Mouse (Mus musculus): Measurements from ENCODE around the gene Tceal1. TPM values are rescaled to one million over a fixed set of nuclear protein-coding genes. Genes with fewer than 3 reads are reported as not detected.
"Not testable (repeated sequence)": the region's sequence is repeated elsewhere in the genome, so short reads cannot be mapped to it uniquely, and the experiment has no call there.

The Tceal1 gene
- polyA plus RNA-seq, 1 experiment: 2.2 TPM

DNA sequence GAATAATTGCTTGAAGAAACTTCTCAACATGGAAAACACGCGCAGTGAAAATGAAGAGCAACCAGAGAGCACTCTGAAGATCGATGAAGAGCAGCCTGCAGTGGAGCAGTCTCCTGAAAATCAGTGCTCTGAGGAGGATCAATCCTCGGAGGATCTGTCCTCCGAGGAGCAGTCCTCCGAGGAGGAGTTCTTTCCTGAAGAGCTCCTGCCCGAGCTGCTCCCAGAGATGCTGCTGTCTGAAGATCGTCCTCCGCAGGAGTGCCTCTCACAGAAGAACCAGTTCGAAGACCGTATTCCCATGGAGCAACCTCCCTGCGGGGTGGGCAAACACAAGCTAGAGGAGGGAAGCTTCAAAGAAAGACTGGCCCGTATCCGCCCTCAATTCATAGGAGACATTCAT, 1.0 kb downstream of the Tceal1 start:
- Histone ChIP-seq H3K4me3 (replicated peaks; ENCODE audit: extremely low read depth, low read depth, low read length) (peak overlapping the region; percentile 75), H3K4me1 (ENCODE audit: control insufficient read depth, insufficient read depth, low read length) (peaks cover 3% of the 10 kb centered on the region; the same call in 1 of the 2 replicates)
- WGBS: 40% methylated on average over 14 of the region's 14 CpGs
- DNase-seq: peak; percentile 5
- TF ChIP-seq CTCF (IDR thresholded peaks at IDR 0.05; ENCODE audit: insufficient read depth, low read length) (no peak), POLR2A (IDR thresholded peaks at IDR 0.05; ENCODE audit: borderline replicate concordance, extremely low read depth, low read depth, low read length) (no peak)

DNA sequence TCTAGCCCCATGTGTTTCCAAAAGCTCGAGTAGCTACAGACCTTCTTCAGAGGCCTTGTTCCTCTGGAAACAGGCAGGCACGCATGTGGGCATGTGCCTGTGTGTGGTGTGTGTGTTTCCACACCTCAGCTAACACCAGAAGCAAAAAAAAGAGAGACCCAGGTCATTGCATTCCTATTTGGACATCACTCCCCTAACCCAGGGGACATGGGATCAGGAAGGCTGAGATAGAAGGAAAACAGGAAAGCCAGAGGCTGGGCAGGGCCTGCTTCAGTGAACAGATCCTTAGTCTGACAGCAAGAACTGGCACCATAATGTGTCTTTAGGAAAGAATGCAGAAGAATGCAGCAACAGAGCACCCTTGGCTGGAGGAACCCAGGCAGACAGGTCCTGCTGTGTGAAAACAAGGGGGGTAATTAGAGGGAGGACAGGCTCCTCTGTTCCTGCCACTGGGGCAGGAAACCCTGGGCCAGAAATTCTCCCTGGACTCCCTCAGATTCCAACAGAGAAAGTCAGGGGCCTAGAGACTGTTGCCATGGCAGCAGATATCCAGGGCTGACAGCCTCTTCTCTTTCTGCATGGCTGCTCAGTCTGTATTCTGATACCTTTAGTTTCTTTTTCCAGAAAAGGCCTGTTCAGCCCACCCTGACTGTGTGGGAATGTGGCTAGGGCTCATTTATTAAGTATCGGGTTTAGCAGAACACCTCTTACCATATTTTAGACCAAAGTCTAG, 7.1 kb downstream of the Tceal1 start:
- H3K4me3 ChIP-seq (replicated peaks; ENCODE audit: extremely low read depth, low read depth, low read length); DNase-seq; H3K4me1 ChIP-seq (ENCODE audit: control insufficient read depth, insufficient read depth, low read length): not testable (repeated sequence)
- 73% methylated on average over 3 of the region's 3 CpGs for WGBS

- DNase-seq: no peak
- no peaks in the 10 kb centered on the region for H3K4me1 ChIP-seq (ENCODE audit: control insufficient read depth, insufficient read depth, low read length)
- TF ChIP-seq POLR2A (IDR thresholded peaks at IDR 0.05; ENCODE audit: borderline replicate concordance, extremely low read depth, low read depth, low read length) (no peak), CTCF (IDR thresholded peaks at IDR 0.05; ENCODE audit: insufficient read depth, low read length) (no peak)
- no peak overlapping the region for H3K4me3 ChIP-seq (replicated peaks; ENCODE audit: extremely low read depth, low read depth, low read length)
- WGBS: 68% methylated on average over 4 of the region's 4 CpGs
Observed at GRCm38 (mm10) chrX:136732016-136732415, 24.2 kb downstream of the Tceal1 start.

DNA sequence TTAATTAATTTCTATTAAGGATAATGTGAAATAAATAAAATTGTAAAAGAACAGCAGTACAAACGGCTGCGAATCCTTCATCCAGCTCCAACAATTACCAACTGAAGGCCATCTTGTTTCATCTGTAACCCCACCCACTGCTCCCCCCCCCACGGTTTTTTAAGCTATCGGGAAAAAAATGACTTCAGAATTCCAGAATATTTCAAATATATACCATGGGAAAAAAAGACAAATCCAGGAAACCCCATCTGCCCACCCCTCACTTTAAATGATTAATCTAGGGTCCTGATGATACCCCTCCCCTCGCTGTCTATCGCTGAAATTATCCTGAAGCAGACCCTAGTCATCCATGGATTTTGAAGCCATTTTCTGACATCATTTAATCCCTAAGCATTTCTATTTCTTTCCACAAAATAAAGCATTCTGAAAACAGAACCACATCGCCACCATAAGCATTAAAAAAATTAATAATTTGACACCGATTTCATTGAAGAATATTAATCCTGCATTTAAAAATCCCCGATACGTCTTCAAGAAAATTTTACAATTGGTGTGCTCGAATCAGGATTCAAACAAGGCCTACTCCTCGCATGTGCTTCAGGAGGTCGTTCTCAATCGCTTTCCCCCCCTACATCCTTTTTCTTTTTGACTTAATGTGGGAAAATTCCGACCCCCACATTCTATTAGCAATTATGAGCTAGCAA, 32.5 kb downstream of the Tceal1 start:
- H3K4me1 ChIP-seq (ENCODE audit: control insufficient read depth, insufficient read depth, low read length): no peaks in the 10 kb centered on the region
- no peak for DNase-seq
- peak overlapping the region; percentile 34 for H3K4me3 ChIP-seq (replicated peaks; ENCODE audit: extremely low read depth, low read depth, low read length)
- WGBS: 30% methylated on average over 15 of the region's 15 CpGs
- no peak for TF ChIP-seq POLR2A (IDR thresholded peaks at IDR 0.05; ENCODE audit: borderline replicate concordance, extremely low read depth, low read depth, low read length)
- TF ChIP-seq CTCF (IDR thresholded peaks at IDR 0.05; ENCODE audit: insufficient read depth, low read length): no peak

DNA sequence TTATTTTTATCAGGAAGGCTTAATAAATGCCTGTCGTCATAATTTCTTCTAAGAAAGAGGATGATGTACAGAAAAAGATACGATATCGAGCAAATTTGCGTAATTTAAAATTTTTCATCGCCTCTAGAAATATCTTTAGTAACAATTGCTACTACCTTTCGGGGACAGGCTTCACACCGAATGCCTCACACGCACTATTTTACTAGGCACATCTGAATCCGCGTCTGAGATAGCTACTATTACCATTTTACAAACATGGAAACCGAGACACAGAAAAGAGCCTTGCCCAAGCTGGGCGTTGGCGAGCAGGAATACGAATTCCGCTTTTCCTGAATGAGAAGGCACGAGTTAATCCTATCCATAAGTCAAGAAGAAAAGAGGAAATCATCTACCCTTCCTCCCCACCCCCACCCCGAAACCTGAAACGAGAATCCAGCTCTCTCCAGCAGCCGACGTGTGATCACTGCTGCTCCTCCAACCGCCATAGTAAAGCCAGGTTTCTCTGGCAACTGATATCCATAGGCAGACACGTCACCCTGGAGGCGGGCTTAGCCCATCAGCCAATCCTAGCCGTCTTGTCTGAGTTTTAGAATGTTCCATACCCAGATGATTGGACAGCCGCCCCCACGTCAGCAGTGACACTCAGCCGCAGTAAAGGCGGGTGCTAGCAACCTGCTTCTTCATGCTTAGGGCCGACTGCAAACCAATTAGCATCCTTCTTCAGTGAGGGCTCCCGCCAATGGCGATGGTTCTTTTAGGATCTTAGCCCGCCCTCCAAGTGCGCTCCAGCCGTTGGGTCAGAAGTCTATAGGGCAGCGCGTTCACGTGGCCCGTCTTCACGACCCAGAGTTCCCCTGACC, 33.2 kb downstream of the Tceal1 start:
- peak; percentile 92 for TF ChIP-seq POLR2A (IDR thresholded peaks at IDR 0.05; ENCODE audit: borderline replicate concordance, extremely low read depth, low read depth, low read length)
- TF ChIP-seq CTCF (IDR thresholded peaks at IDR 0.05; ENCODE audit: insufficient read depth, low read length): no peak
- WGBS: 35% methylated on average over 39 of the region's 39 CpGs
- peak overlapping the region; percentile 95 for H3K4me3 ChIP-seq (replicated peaks; ENCODE audit: extremely low read depth, low read depth, low read length)
- DNase-seq: peak; percentile 85
- H3K4me1 ChIP-seq (ENCODE audit: control insufficient read depth, insufficient read depth, low read length): no peaks in the 10 kb centered on the region

DNA sequence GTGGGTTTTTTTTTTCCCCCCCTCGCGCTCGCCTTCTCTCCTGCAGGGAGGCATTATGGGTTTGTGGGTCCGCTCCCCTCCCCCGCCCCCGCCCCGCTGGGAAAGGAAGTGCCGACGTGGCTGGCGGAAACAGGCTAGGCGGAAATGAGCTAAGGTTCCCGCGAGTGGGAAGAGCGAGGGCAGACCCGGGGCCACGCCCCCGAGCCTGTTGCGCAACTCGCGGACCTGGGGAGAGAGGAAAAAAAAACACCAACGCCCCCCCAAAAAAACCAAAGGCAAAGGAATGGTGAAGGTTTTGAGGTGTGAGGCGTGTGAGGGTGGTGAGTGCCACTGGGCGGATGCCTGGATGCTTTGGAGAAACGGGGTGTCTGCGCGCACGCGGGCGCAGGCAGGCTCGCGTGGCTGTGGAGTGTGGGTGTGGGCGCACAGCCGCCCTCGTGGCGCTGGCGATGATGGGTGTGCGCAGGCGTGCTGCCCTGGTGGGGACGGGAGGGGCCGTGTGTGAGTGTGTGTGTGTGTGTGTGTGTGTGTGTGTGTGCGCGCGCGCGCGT, 33.9 kb downstream of the Tceal1 start:
- TF ChIP-seq CTCF (IDR thresholded peaks at IDR 0.05; ENCODE audit: insufficient read depth, low read length) (no peak), POLR2A (IDR thresholded peaks at IDR 0.05; ENCODE audit: borderline replicate concordance, extremely low read depth, low read depth, low read length) (peak; percentile 50; the same call in 1 of the 2 replicates)
- peak; percentile 82 for DNase-seq
- WGBS: 38% methylated on average over 46 of the region's 46 CpGs
- Histone ChIP-seq H3K4me3 (replicated peaks; ENCODE audit: extremely low read depth, low read depth, low read length) (peak overlapping the region; percentile 97), H3K4me1 (ENCODE audit: control insufficient read depth, insufficient read depth, low read length) (no peaks in the 10 kb centered on the region)

- TF ChIP-seq POLR2A (IDR thresholded peaks at IDR 0.05; ENCODE audit: borderline replicate concordance, extremely low read depth, low read depth, low read length) (no peak), CTCF (IDR thresholded peaks at IDR 0.05; ENCODE audit: insufficient read depth, low read length) (no peak)
- DNase-seq: no peak
- H3K4me3 ChIP-seq (replicated peaks; ENCODE audit: extremely low read depth, low read depth, low read length): peak overlapping the region; percentile 97
- 29% methylated on average over 10 of the region's 10 CpGs for WGBS
- H3K4me1 ChIP-seq (ENCODE audit: control insufficient read depth, insufficient read depth, low read length): no peaks in the 10 kb centered on the region
Observed at GRCm38 (mm10) chrX:136742241-136742640, 34.5 kb downstream of the Tceal1 start.

- Histone ChIP-seq H3K4me3 (replicated peaks; ENCODE audit: extremely low read depth, low read depth, low read length) (peak overlapping the region; percentile 45), H3K4me1 (ENCODE audit: control insufficient read depth, insufficient read depth, low read length) (no peaks in the 10 kb centered on the region)
- WGBS: 29% methylated on average over 5 of the region's 5 CpGs
- TF ChIP-seq CTCF (IDR thresholded peaks at IDR 0.05; ENCODE audit: insufficient read depth, low read length): peak; percentile 27; the same call in 1 of the 2 replicates
- TF ChIP-seq POLR2A (IDR thresholded peaks at IDR 0.05; ENCODE audit: borderline replicate concordance, extremely low read depth, low read depth, low read length): no peak
- DNase-seq: peak; percentile 33
Observed at GRCm38 (mm10) chrX:136742661-136743103, 34.9 kb downstream of the Tceal1 start.

DNA sequence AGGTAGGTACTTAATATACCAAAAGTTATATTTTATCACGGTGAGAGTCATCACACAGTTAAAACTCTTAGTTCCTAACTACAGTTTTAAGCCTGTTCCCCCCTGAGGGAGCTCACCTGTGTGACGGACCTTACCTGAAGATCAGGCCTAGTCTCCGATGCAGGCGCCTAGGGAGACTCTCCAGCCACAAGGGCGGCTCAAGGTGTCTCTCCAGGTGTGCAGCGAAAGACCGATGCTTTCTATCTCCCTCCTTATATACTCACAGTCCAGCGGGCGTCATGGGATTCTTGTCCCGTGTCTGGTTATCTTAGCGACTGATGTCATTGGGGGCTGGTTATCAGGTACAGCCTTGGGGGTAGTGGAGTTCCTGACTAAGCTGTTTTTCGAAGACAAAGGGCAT, 35.7 kb downstream of the Tceal1 start, which contains the start of gene Morf4l2:
Gene Morf4l2, minus strand, starts transcription at position 232 of the 400 bp plus-strand sequence.
- peak within 1 kb of the TSS; percentile 45 for H3K4me3 ChIP-seq (replicated peaks; ENCODE audit: extremely low read depth, low read depth, low read length)
- DNase-seq: no peak
- TF ChIP-seq CTCF (IDR thresholded peaks at IDR 0.05; ENCODE audit: insufficient read depth, low read length) (no peak), POLR2A (IDR thresholded peaks at IDR 0.05; ENCODE audit: borderline replicate concordance, extremely low read depth, low read depth, low read length) (no peak)
- 79% methylated on average over 12 of the region's 12 CpGs for WGBS
- H3K4me1 ChIP-seq (ENCODE audit: control insufficient read depth, insufficient read depth, low read length): no peaks in the 10 kb centered on the region
